Mouse (Mus musculus) forelimb bud, embryonic 11.5 days (tissue): ENCODE results near the gene Twsg1.

Source experiments
- DNase-seq: peaks from one replicate; pipeline ENCODE4 v3.0.0-alpha.2; 2012; ENCODE audit warnings: low read depth, low spot score

Gene Twsg1

DNA sequence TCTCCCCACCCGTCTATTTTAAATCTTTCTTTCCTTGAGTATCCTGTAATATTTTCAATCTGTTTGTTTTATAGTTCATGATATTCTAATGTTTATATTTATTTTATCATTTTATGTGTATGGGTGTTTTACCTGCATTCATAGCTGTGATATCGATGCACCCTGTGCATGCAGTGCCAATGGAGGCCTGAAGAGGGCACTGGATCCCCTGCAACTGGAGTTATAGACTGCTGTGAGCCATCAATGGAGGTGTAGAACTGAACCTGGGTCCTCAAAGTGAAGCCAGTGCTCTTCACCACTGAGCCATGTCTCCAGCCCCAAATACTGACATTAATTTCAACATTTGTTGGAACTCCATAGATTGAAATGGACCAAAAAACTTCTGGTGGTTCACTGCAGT, 17.3 kb downstream of the Twsg1 start:
- no peak for DNase-seq

DNA sequence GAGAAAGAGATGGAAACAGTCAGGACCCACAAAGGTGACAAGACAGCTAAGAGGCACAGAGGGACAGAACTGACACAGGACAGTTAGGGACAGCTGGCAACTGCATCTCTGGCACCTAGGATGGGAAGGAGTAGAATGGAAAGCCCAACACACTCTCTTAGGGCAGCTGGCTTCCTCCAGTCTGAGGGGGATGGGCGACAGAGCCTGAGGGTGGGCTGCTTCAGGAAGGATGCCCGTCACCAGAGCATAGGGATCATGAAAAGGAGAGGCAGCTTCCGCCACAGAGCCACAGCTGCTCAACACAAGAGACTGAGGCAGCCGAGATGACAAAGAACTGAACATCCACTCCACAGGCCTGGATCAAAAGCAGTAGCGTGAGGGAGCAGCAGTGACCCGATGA, 19.5 kb downstream of the Twsg1 start:
- no peak for DNase-seq

DNA sequence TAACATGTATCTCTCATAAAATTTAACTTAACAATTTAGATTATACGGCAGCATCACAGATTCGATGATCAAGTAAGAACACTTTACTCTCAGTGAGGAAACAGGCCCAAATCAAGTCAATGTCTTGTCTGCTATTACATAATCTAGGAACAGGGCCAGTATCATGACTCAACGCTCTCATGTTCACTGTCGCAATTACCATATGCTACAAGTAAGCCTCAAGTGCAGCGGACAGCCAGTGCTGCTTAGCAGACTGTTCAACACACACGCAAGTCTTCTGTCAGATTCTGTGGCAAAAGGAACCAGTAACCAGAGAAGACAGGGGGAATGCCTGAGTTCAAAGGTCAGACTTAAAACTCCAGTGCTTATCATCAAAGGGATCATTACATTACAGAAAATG, 20.1 kb downstream of the Twsg1 start:
- DNase-seq: no peak

DNA sequence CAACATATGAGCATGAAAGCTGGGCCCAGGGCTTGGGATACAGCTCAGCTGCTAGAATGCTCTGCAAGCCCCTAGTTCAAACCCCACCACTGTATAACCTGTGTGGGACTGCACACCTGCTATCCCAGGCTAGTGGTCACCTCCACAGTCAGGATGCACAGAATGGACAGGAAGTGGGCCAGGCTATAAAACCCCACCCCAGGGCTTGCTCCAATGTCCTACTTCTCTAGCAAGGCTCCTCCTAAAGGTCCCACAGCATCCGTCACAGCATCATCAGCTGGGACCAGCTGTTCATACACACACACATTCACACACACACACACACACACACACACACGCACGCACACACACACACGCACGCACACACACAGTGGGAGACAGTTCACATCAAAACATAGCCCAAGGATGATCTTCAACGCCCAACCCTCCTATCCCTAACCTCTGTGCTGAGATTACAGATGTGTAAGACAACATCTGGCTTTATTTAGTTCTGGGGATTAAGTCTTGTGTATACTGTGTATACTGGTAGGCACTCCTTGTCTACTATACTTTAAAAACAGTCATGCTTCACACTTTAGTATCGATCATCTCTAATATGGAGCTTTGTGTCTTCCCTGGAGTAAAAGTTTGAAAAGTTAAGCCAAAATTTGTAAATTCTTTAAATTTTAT, 20.7 kb downstream of the Twsg1 start:
- DNase-seq: no peak

DNA sequence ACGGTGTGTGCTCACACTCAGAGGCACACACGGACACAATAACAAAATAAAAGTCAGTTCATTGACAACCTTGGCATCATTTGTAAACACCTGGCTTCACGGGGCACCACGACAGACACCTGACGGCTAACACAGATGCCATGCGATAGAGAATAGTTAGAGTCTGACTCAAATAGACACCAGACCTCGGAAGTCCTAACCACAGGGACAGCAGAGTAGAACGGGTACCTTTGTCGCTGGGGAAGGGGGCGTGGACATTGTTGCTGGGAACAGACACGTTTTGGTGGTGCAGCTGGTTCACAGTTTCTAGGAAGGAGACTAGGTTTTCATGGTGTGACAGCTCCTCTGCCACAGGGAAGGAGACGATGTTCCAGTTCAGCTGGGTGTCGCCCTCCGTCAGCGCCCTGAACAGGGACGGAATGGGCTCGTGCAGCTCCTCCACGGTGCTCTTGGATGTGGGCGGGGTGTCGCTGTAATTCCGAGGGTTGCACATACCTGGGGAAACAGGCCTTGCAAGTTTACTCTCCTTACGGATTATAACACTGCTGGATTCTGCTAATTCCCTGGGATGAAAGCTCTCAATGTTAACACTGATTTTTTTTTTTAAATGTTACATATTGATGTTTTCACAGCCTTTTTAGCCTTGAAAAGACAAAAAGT, 21.6 kb downstream of the Twsg1 start:
- DNase-seq: no peak

DNA sequence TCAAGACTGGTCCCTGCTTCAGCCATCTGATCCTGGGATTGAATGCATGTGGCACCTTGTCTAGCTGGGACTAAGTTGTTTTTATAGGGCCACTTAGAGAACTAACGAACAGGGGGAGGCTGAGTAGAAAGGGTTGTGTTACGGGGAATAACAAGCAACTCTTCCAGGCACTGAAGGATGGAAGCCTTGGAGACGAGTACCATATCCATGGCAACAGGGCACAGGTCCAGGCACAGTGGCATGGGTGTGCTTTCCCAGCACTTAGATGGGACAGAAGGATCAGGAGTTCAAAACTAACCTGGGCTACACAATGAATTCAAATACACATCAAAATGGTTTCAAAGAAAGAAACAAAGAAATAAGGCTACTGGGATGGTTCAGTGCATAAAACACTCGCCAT, 23.9 kb downstream of the Twsg1 start:
- no peak for DNase-seq

DNA sequence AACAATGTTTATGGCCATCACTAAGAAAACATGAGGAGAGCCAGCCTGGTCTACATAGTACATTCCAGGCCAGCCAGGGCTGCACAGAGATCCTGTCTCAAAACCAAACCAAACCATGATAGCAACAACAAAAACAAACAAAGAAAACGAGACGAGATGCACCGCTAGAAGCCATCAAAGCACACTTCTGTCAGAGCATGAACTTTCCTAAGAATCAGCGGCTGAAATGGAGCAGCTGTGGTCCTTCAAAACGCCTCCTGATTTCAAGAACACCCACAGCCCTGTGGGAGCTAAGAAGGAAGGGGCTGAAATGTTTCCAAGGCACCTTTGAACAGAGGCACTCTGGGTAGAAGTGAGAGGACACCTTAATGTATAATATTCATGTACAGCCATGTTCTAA, 26.8 kb downstream of the Twsg1 start:
- DNase-seq: no peak

DNA sequence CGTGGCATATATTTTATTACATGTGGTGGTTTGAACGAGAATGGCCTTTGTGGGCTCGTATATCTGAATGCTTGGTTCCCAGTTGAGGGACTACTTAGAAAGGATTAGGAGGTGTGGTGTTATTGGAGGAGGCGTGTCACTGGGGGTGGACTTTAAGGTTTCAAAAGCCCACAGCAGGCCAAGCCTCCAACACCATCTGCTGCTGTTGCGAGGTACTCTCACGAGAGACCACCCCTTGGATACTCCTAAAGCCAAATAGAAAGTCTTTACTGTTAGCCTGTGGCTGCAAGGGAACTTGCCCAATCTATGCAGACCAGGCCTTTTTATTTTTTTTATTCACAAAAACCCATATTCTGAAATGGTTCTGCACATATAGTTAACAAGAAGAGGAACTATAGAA, 29.1 kb downstream of the Twsg1 start:
- no peak for DNase-seq

DNA sequence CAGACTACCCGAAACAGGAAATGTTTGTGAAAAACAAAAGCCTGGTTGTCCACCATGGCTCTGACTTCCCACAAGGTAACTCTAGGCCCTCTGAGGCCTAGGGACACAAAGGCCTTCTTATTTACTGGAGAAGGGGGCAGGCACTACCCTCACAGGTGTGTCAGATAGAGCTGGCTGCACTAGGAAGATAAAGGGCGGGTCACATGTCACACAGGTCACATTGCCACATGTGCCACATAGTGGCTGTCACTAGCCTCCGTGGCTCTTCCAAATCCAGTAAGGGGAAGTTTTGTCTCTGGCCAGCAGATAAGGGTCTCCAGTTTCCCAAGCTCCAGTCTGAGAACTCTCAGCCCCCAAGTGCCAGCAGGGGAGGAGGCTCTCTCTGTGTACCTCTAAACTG, 31.8 kb downstream of the Twsg1 start:
- DNase-seq: no peak

DNA sequence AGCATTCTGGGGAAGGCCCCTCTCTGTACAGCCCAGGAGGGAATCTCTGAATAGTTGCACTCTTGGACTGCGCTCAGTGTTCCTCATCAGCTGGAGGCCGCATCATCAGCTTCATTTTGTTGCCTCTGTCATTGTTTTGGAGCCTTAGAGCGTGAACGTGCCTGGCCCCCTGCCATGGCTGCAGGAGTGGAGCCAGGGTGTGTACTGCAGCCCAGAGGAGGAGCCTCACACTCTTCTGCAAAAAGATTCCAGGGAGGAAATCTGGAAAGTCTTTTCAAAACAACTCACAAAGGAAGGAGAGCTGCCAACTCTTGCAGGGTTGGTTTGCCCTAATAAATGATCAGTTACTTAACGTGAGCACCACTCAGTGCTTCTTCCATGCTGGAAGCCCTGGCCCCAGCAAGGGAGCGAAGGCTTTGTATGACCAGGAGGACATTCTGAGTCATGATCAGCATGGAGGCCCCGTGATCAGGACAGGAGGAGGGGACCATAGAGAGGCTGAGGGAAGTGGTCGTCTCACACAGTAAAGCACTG, 34.8 kb downstream of the Twsg1 start:
- DNase-seq: no peak

DNA sequence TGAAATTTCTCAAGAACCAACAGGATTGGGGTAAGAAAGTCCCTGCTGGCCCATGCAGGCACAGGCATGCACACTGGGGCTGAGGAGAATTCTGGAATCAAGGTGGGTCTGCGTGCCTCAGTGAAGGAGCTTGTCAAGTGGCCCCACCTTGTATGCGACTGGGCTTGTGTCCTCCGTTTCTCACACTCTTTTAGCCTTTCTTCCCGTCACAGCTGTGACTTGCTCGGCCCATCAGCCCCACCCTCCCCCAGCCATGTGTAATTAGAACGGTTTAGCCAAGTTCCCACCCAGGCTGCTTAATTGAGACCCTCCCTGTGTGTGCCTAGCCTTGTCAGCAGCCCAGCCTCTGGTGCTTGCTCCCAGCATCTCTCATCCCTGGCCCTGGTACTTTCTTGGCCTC, 36.9 kb downstream of the Twsg1 start:
- DNase-seq: no peak

DNA sequence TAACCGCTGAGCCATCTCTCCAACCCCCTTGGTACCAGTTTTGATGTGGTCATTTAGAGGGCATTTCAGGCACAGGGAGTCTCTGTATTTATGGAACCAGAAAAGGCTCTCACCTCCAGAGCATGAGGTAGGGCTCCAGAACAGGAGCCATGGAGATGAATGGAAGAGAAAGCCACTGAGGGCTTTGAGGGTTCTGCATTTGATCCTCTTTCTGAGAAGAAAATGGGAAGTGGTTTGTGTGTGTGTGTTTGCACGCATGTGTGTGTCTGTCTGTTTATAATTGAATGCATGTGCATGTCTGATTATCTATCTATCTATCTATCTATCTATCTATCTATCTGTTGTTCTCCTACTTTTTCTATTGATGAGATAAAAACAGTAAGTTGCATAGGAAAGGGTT, 38.8 kb downstream of the Twsg1 start:
- no peak for DNase-seq

DNA sequence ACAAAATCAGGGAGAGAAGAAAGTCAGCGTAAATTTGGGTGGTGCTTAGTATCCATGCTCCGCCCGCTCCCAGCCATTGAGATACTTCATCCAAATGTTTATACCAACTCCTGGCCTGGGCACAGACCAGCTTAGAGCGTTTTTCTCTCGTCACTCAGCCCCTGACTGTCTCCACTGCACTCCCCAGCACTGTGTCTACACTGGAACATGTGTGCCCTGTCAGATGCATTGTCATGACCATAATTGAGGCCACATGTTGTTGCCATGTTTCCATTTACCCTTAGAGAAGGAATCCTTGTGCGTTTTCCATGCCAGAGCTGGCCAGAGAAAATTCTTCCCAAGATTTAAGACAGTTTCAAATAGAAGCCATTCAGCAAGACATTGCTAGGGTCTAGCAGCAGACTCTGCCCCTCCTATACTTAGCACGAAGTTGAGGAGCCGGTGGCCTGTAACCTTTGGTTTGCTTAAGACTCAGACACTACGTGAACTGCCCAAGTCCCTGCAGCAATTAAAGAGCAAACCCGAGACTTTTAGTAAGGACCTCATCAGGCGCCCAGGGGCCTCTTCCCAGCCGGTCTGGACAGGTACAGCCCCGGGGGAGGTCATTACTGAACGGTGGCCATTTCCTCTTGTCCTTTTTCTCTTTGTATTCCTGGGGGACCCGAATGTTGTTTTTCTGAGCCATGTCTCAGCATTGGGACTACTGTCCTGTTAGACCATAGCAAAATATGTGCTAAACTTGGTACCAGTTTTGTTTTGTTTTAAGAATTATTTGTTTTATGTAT, 39.5 kb downstream of the Twsg1 start:
- DNase-seq: no peak

DNA sequence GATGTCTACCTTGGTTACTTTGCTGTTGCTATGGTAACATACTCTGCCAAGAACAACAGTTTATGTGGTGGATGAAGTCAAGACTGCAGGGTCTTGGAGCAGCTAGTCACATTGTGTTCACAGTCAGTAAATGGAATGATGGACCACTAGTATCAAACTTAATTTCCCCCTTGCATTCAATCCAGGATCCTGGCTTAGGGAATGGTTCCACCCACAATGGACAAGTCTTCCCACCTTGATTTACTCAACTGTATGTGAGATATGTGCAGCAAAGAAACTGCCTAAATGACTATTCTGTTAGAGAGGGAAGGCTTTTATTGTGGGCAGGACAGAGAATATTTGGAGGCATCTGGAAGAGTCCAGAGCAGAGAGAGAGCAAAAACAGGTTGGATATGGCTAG, 42.8 kb downstream of the Twsg1 start:
- DNase-seq: no peak

DNA sequence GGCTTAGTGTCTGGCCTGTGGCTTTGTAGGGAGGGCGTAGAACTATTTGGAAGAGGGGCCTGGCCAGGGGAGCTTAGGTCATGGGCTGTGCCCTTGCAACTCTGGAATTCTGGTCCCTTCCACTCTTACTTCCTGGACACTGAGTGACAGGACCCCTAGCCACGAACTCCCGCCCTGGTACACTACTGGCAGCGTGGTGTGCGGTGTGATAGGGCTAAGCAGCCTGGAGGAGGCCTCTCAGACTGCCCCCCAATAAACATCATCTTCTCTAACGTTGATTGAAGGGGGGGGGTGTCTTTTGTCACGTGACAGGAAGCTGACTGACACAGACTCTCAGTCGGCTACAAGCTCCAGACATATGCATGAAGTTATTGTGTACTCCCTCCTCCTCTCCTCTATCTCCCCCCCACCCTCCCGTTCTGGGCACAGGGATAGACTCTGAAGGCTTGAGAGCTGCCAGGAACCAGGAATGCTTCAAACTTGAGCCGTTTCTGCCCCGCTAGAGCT, 44.1 kb downstream of the Twsg1 start:
- no peak for DNase-seq

DNA sequence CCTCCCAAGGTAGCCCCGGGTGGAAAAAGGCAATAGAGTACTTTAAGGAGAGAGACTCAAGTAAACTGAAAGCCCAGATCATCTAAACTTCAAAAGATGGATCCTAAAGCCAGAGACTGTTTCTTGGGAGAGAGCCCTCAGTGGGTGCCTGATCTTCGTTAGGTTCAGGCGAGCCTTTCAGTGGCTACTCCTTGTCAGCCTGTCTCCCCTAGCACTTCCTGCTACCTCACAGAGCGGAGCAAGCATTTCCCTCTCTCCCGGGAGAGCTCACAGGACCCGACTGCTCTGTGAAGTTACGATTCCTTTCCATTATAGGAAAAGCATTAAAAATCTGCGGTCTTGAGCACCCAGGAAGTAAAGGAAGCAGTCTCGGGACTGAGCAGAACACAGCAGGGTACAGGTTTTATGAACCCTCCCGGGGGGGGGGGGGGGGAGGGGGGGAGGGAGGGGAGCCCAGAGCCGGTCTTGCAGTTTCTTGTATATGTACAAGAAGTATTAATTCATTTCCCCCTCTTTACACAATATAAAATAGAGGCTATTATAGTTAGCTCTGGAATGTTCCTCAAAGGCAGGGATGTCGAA, 44.6 kb downstream of the Twsg1 start:
- DNase-seq: no peak

DNA sequence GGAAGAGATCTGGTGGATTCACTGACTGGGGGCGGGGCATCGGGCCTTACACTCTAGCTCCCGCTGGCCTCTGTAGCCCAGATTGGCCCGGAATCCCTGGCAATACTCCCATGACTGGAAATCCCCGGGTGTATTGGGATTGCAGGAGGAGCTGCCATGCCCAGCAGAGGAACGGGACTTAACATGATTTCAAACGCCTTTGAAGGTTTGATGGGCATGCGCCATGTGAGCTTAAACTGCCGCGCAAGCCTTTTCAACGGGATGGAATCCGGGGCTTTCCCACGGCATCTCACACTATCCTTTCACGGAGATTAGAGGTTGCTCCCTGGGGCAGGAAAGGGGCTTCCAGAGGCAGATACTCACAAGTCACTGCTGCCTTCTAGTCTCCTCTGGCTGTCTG, 45.8 kb downstream of the Twsg1 start:
- DNase-seq: no peak

DNA sequence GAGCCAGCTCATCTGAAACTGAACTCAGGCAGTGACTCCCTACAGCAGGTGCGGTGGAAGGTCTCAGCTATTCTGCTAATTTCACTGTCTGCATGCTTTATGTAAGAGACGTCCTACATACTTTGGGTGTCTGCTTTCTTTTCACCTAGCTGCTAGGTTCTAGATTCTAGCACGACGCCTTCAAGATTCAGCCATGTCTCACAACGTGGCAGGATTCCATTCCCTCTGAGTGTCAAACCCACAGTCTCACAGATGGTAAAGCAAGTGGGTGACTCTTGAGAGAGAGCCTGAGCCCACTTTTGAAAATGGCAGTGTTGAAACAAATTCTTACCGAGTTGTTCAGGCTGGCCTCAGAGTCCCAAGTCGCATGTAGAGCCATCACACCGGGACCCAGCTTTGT, 47.2 kb downstream of the Twsg1 start:
- DNase-seq: no peak

DNA sequence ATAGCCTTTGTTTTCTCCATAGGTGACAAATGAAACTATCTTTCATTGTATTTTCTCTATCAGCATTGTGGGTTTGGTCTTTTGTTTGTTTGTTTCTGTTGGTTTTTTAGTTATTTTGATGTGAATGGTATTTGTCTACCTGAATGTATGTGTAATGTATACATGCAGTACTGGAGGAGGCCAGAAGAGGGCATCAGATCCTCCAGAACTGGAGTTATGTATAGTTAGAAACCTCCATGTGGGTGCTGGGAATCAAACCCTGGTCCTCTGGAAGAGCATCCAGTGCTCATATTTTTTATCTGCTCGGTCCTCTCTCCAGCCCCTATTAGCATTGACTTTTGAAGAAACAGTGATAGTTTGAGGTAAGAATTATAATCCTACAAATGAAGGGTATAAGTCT, 48.0 kb downstream of the Twsg1 start:
- no peak for DNase-seq

DNA sequence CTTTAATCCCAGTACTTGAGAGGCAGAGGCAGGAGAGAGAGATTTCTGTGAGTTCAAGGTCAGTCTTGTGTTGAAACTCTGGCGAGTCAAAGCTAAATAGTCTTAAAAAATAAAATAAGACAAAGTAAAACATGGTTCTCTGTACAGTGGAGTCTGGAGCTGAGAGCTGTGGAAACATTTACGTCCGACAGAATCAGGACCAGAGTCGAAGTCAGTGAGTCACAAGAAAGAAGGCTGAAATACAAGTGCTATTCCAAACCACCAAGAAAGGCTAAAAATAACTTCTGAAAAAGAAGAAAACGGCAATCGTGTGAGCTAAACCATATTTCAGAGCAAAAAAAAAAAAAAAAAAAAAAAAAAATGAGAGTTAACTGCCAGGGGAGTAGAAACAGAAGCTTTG, 48.7 kb downstream of the Twsg1 start:
- DNase-seq: no peak

DNA sequence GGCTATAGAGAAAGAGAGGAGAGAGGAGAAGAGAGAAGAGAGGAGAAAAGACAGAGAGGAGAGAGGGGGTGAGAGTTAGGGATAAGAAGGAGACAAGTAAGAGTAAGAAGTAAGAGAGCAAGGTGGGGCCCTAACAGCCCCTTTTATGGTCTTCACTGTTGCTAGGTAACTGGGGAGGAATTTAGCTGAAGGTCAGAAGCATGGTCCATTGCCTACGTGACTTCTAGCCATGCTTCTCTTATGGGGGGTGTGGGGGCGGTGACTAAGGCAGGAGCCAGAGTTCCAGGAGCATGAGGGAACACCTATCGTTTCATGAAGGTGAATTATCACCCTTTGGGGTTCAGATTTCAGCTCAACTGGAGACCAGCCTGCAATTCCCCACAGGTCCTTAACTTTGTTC, 55.0 kb downstream of the Twsg1 start:
- no peak for DNase-seq

DNA sequence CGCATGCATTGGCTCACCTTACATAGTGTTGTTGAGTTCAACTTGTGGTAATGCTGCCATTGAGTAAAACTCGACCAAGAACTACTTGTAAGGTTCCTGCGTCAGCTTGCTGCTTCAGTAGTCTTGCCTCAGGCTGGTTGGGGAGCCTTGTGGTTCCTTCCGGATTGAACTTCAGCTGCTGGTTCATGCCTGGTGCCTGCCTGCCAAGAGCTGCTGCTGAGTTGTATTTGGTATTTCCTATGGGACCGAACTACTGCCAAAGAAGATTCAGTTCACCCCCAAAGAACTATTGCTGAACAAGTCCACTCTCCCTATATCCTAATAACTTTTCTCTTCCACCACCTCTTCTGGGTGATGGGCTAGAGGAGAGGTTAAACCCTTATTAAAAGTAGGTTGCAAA, 61.5 kb downstream of the Twsg1 start:
- DNase-seq: no peak
